Mouse (Mus musculus) hindbrain, postnatal 0 days (tissue): Measurements from ENCODE around the gene Crkl. TPM values are rescaled to one million over a fixed set of nuclear protein-coding genes. Genes with fewer than 3 reads are reported as not detected.

Experiments
- ATAC-seq: fragments of 200-750 bp; cut with Nextera tagmentation; 2 replicates; pipeline ENCODE4 v1.8.0; 2017; ENCODE audit warnings: mild to moderate bottlenecking, moderate TSS enrichment, moderate library complexity
- DNase-seq: peaks from one replicate; pipeline ENCODE4 v3.0.0-alpha.2; 2015; ENCODE audit warnings: low spot score
- H3K27ac ChIP-seq: fragments of 300-500 bp; sonication (generic); 2 replicates; pipeline ENCODE4 v1.5.1; 2014; ENCODE audit warnings: mild to moderate bottlenecking
- H3K27me3 ChIP-seq: fragments of 300-500 bp; sonication (generic); 2 replicates; pipeline ENCODE4 v1.6.1; 2014; ENCODE audit warnings: low read length, mixed read lengths; ENCODE audit not compliant: insufficient read depth
- H3K36me3 ChIP-seq: fragments of 300-500 bp; sonication (generic); 2 replicates; pipeline ENCODE4 v1.6.1; 2014; ENCODE audit warnings: low read length, mixed read lengths; ENCODE audit not compliant: insufficient read depth
- H3K4me1 ChIP-seq: fragments of 300-500 bp; sonication (generic); 2 replicates; pipeline ENCODE4 v1.6.1; 2014; ENCODE audit warnings: antibody characterized with exemption, low read length, mixed read lengths; ENCODE audit not compliant: insufficient read depth
- H3K4me2 ChIP-seq: fragments of 300-500 bp; sonication (generic); 2 replicates; pipeline ENCODE4 v1.6.1; 2014; ENCODE audit warnings: low read depth, mild to moderate bottlenecking, low read length, moderate library complexity, mixed read lengths
- H3K4me3 ChIP-seq: fragments of 300-500 bp; sonication (generic); 2 replicates; pipeline ENCODE4 v1.5.1; 2014; ENCODE audit warnings: low read length
- H3K9ac ChIP-seq: fragments of 300-500 bp; sonication (generic); replicated peaks from 2 replicates; pipeline ENCODE4 v1.6.1; 2014; ENCODE audit warnings: mild to moderate bottlenecking, low read length, moderate library complexity, mixed read lengths
- H3K9me3 ChIP-seq: fragments of 300-500 bp; sonication (generic); 2 replicates; pipeline ENCODE4 v1.6.1; 2016; ENCODE audit warnings: low read length, mixed read lengths
- CTCF ChIP-seq: IDR thresholded peaks from 2 replicates; pipeline ENCODE4 v1.5.1; 2016; ENCODE audit warnings: antibody characterized with exemption, control low read depth, low read depth
- WGBS: fragments of 180-500 bp; shearing (Covaris S2); extraction: QIAGEN DNeasy Blood & Tissue Kit; methylation state at CpG from one replicate; pipeline ENCODE4 v1.1.7; 2014; 5-methylcytosine and 5-hydroxymethylcytosine counted together
- polyA plus RNA-seq: library from polyadenylated mRNA; unstranded; fragments of >200 nt; fragmentation: Nextera tagmentation; extraction: Ambion mirVana; gene quantifications from 2 replicates; pipeline ENCODE4 v1.2.1, GENCODE M21; 2015
- total RNA-seq: library from RNA; depleted of rRNA; stranded (reverse); fragments of >200 nt; gene quantifications from 2 replicates; pipeline ENCODE4 v1.2.3, GENCODE M21; 2014

The Crkl gene
- total and polyA plus RNA-seq, 2 experiments from 2014 or later: 68.7 to 83.1 TPM

GRCm38 (mm10) chr16:17410209-17410608, 41.6 kb upstream of the Crkl start:
- H3K9ac ChIP-seq: no peak overlapping the region
- H3K27me3 ChIP-seq: no peaks in the 10 kb centered on the region
- no peak overlapping the region for H3K4me3 ChIP-seq
- H3K4me2 ChIP-seq: no peak overlapping the region
- no peak overlapping the region for H3K27ac ChIP-seq
- peaks cover 11% of the 10 kb centered on the region for H3K4me1 ChIP-seq
- no peaks in the 10 kb centered on the region for H3K36me3 ChIP-seq
- DNase-seq: no peak
- no peak for ATAC-seq
- WGBS: 81% methylated on average over 4 of the region's 4 CpGs
- H3K9me3 ChIP-seq: no peaks in the 10 kb centered on the region
- no peak for TF ChIP-seq CTCF

- WGBS: 76% methylated on average over 3 of the region's 3 CpGs
- Histone ChIP-seq H3K27me3 (no peaks in the 10 kb centered on the region), H3K9me3 (no peaks in the 10 kb centered on the region), H3K4me2 (no peak overlapping the region), H3K27ac (no peak overlapping the region), H3K4me3 (no peak overlapping the region), H3K9ac (no peak overlapping the region), H3K4me1 (no peaks in the 10 kb centered on the region), H3K36me3 (peaks cover 36% of the 10 kb centered on the region)
- TF ChIP-seq CTCF: no peak
- no peak for DNase-seq
- no peak for ATAC-seq
These were observed 28.8 kb upstream of the Crkl start for GRCm38 (mm10) chr16:17423021-17423420.

GRCm38 (mm10) chr16:17432576-17432975, 19.2 kb upstream of the Crkl start:
- Histone ChIP-seq H3K9ac (no peak overlapping the region), H3K27me3 (no peaks in the 10 kb centered on the region), H3K4me2 (no peak overlapping the region), H3K9me3 (no peaks in the 10 kb centered on the region), H3K4me1 (no peaks in the 10 kb centered on the region), H3K4me3 (no peak overlapping the region), H3K36me3 (peaks cover 18% of the 10 kb centered on the region; the same call in 1 of the 2 replicates), H3K27ac (no peak overlapping the region)
- DNase-seq (peak; percentile 30), ATAC-seq (no peak)
- peak; percentile 43 for TF ChIP-seq CTCF
- 87% methylated on average over 2 of the region's 2 CpGs for WGBS

- Histone ChIP-seq H3K4me1 (peaks cover 10% of the 10 kb centered on the region), H3K9ac (peak overlapping the region; percentile 97), H3K36me3 (peaks cover 8% of the 10 kb centered on the region; the same call in 1 of the 2 replicates), H3K27ac (peak overlapping the region; percentile 98), H3K9me3 (no peaks in the 10 kb centered on the region), H3K4me3 (peak overlapping the region; percentile 98), H3K27me3 (no peaks in the 10 kb centered on the region), H3K4me2 (peak overlapping the region; percentile 84)
- DNase-seq (peak; percentile 52), ATAC-seq (peak; percentile 34; the same call in 1 of the 2 replicates)
- 0 out of 2 replicates have a peak, but pooled peaks have one; percentile 15 for TF ChIP-seq CTCF
- WGBS: under 1% methylated on average over 24 of the region's 24 CpGs
These were observed 557 bp downstream of the Crkl start for GRCm38 (mm10) chr16:17452373-17452715.

- no peak overlapping the region for H3K4me3 ChIP-seq
- ATAC-seq (no peak), DNase-seq (no peak)
- peaks cover 8% of the 10 kb centered on the region; the same call in 1 of the 2 replicates for H3K36me3 ChIP-seq
- H3K9me3 ChIP-seq: no peaks in the 10 kb centered on the region
- H3K9ac ChIP-seq: no peak overlapping the region
- 100% methylated on average over 1 of the region's 1 CpGs for WGBS
- H3K4me1 ChIP-seq: peaks cover 10% of the 10 kb centered on the region
- H3K4me2 ChIP-seq: no peak overlapping the region
- H3K27ac ChIP-seq: no peak overlapping the region
- TF ChIP-seq CTCF: no peak
- H3K27me3 ChIP-seq: no peaks in the 10 kb centered on the region
These were observed 5.1 kb downstream of the Crkl start for GRCm38 (mm10) chr16:17456901-17457300.

GRCm38 (mm10) chr16:17460254-17460653, 8.5 kb downstream of the Crkl start:
- no peaks in the 10 kb centered on the region for H3K27me3 ChIP-seq
- WGBS: 96% methylated on average over 4 of the region's 4 CpGs
- DNase-seq (peak; percentile 35), ATAC-seq (no peak)
- H3K36me3 ChIP-seq: peaks cover 8% of the 10 kb centered on the region; the same call in 1 of the 2 replicates
- H3K9ac ChIP-seq: no peak overlapping the region
- no peak overlapping the region for H3K4me3 ChIP-seq
- no peaks in the 10 kb centered on the region for H3K9me3 ChIP-seq
- peaks cover 5% of the 10 kb centered on the region for H3K4me1 ChIP-seq
- TF ChIP-seq CTCF: peak; percentile 53
- H3K27ac ChIP-seq: no peak overlapping the region
- H3K4me2 ChIP-seq: no peak overlapping the region

GRCm38 (mm10) chr16:17461596-17461995, 9.8 kb downstream of the Crkl start:
- WGBS: 75% methylated on average over 1 of the region's 1 CpGs
- H3K9ac ChIP-seq: no peak overlapping the region
- ATAC-seq (no peak), DNase-seq (no peak)
- H3K9me3 ChIP-seq: no peaks in the 10 kb centered on the region
- H3K4me3 ChIP-seq: no peak overlapping the region
- TF ChIP-seq CTCF: no peak
- no peaks in the 10 kb centered on the region for H3K4me1 ChIP-seq
- no peak overlapping the region for H3K27ac ChIP-seq
- H3K27me3 ChIP-seq: no peaks in the 10 kb centered on the region
- H3K4me2 ChIP-seq: no peak overlapping the region
- H3K36me3 ChIP-seq: peaks cover 5% of the 10 kb centered on the region; the same call in 1 of the 2 replicates
